Mouse (Mus musculus): ENCODE measurements at regions not wholly inside any gene's neighbourhood (a gene's known extent, or its start where the extent isn't known, plus 50 kb on each side); places are given as distances from the start of the nearest gene placed in this dataset.

DNA sequence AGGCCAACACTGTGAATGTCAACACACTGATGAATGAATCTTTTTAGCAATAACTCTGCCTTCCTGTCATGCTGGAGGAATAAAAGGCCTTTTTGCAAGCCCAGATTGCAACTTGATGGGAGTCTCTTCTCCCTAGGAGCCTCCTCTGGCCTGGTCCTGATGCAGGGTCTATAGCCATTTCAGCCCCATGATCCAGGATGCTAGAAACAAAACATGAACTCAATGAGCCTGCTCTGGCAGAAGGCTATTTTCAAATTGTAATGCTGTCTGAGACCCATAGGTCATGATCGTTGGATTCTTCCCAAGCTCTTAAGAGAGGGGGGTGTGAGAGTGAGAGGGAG lies 352.1 kb downstream of the Plekhb2 start:
- no peak overlapping the region for H3K4me3 ChIP-seq (ENCODE audit: control insufficient read depth in 1 of 2, insufficient read depth in 1 of 2, low read depth in 2 of 2, low read length in 2 of 2)
- H3K9ac ChIP-seq (ENCODE audit: control insufficient read depth, low read depth, low read length, poor library complexity, severe bottlenecking): no peak overlapping the region
- no peaks in the 10 kb centered on the region for H3K9me3 ChIP-seq (replicated peaks; ENCODE audit: insufficient read depth, low read length)
- H3K27ac ChIP-seq (ENCODE audit: control insufficient read depth, low read depth, low read length): no peak overlapping the region
- H3K27me3 ChIP-seq (ENCODE audit: control insufficient read depth in 1 of 2, insufficient read depth in 2 of 2, low read length in 2 of 2): no peaks in the 10 kb centered on the region
- no peaks in the 10 kb centered on the region for H3K4me1 ChIP-seq (ENCODE audit: control insufficient read depth in 1 of 2, insufficient read depth in 2 of 2, low read length in 2 of 2)
- H3K36me3 ChIP-seq (ENCODE audit: control insufficient read depth in 1 of 2, insufficient read depth in 2 of 2, low read length in 2 of 2): no peaks in the 10 kb centered on the region
- no peak for DNase-seq (ENCODE audit: low read depth, low spot score)
- TF ChIP-seq USF1 (IDR thresholded peaks at IDR 0.05; ENCODE audit: low read depth, low read length) (no peak), BHLHE40 (IDR thresholded peaks at IDR 0.05; ENCODE audit: borderline replicate concordance, low read depth, low read length) (no peak), MAFK (IDR thresholded peaks at IDR 0.05; ENCODE audit: borderline replicate concordance, low read depth, low read length) (no peak), RAD21 (IDR thresholded peaks at IDR 0.05; ENCODE audit: low read depth, low read length) (no peak), MYC (IDR thresholded peaks at IDR 0.05; ENCODE audit: low read depth, low read length) (no peak), SIN3A (IDR thresholded peaks at IDR 0.05; ENCODE audit: low read length) (no peak), NRF1 (IDR thresholded peaks at IDR 0.05; ENCODE audit: insufficient read depth, low read depth, low read length, poor library complexity, severe bottlenecking) (no peak), ETS1 (IDR thresholded peaks at IDR 0.05; ENCODE audit: low read depth, low read length) (no peak), GABPA (IDR thresholded peaks at IDR 0.05; ENCODE audit: low read depth, low read length) (no peak), ZMIZ1 (IDR thresholded peaks at IDR 0.05; ENCODE audit: low read depth, low read length) (no peak), SMC3 (IDR thresholded peaks at IDR 0.05; ENCODE audit: low read depth, low read length) (no peak), NELFE (IDR thresholded peaks at IDR 0.05; ENCODE audit: low read depth, low read length) (no peak), MAX (IDR thresholded peaks at IDR 0.05; ENCODE audit: low read length) (no peak), ZNF384 (IDR thresholded peaks at IDR 0.05; ENCODE audit: low read depth, low read length) (no peak), TCF12 (IDR thresholded peaks at IDR 0.05; ENCODE audit: low read depth, low read length) (no peak), EP300 (IDR thresholded peaks at IDR 0.05; ENCODE audit: low read depth in 1 of 2, low read length in 2 of 2) (no peak), CTCF (IDR thresholded peaks at IDR 0.05 in 2 of 3, conservative IDR thresholded peaks at IDR 0.05 in 1 of 3; ENCODE audit: control insufficient read depth in 1 of 3, insufficient read depth in 1 of 3, low read depth in 2 of 3, low read length in 3 of 3, poor library complexity in 1 of 3, severe bottlenecking in 1 of 3) (no peak)
- H3K79me2 ChIP-seq (ENCODE audit: control insufficient read depth, insufficient read depth, low read length, poor library complexity): no peaks in the 10 kb centered on the region

DNA sequence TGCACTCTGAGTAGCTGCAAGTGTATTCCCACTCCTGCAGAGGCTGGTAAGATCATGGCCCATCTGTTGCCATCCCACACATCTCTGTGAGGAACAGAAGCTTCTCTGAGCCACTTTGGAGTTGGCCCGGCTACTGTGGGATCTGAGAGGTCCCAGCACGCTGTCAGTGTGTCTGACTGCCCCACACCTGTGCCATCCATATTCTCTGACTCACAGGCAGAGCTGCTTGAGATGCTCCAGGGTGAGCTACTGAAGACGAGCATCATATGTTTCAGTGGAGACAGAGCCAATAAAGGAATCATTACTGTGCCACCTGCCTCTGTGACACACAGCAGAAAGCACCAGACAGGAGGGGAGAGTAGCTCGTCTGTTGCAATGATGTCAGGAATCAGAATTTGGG lies 352.8 kb downstream of the Plekhb2 start:
- no peaks in the 10 kb centered on the region for H3K4me1 ChIP-seq (ENCODE audit: control insufficient read depth in 1 of 2, insufficient read depth in 2 of 2, low read length in 2 of 2)
- no peak overlapping the region for H3K9ac ChIP-seq (ENCODE audit: control insufficient read depth, low read depth, low read length, poor library complexity, severe bottlenecking)
- no peak for DNase-seq (ENCODE audit: low read depth, low spot score)
- H3K36me3 ChIP-seq (ENCODE audit: control insufficient read depth in 1 of 2, insufficient read depth in 2 of 2, low read length in 2 of 2): no peaks in the 10 kb centered on the region
- no peaks in the 10 kb centered on the region for H3K79me2 ChIP-seq (ENCODE audit: control insufficient read depth, insufficient read depth, low read length, poor library complexity)
- H3K27me3 ChIP-seq (ENCODE audit: control insufficient read depth in 1 of 2, insufficient read depth in 2 of 2, low read length in 2 of 2): no peaks in the 10 kb centered on the region
- no peak for TF ChIP-seq SMC3 (IDR thresholded peaks at IDR 0.05; ENCODE audit: low read depth, low read length)
- no peak for TF ChIP-seq NRF1 (IDR thresholded peaks at IDR 0.05; ENCODE audit: insufficient read depth, low read depth, low read length, poor library complexity, severe bottlenecking)
- no peak for TF ChIP-seq GABPA (IDR thresholded peaks at IDR 0.05; ENCODE audit: low read depth, low read length)
- TF ChIP-seq NELFE (IDR thresholded peaks at IDR 0.05; ENCODE audit: low read depth, low read length): no peak
- no peak for TF ChIP-seq MYB (IDR thresholded peaks at IDR 0.05; ENCODE audit: low read depth, low read length)
- TF ChIP-seq EP300 (IDR thresholded peaks at IDR 0.05; ENCODE audit: low read depth in 1 of 2, low read length in 2 of 2): no peak
- no peak for TF ChIP-seq MYC (IDR thresholded peaks at IDR 0.05; ENCODE audit: low read depth, low read length)
- no peak for TF ChIP-seq TCF12 (IDR thresholded peaks at IDR 0.05; ENCODE audit: low read depth, low read length)
- no peak for TF ChIP-seq ZC3H11A (IDR thresholded peaks at IDR 0.05; ENCODE audit: low read depth, low read length)
- no peak for TF ChIP-seq ETS1 (IDR thresholded peaks at IDR 0.05; ENCODE audit: low read depth, low read length)
- no peak for TF ChIP-seq SIN3A (IDR thresholded peaks at IDR 0.05; ENCODE audit: low read length)
- no peak for TF ChIP-seq MAFK (IDR thresholded peaks at IDR 0.05; ENCODE audit: borderline replicate concordance, low read depth, low read length)
- no peak overlapping the region for H3K4me3 ChIP-seq (ENCODE audit: control insufficient read depth in 1 of 2, insufficient read depth in 1 of 2, low read depth in 2 of 2, low read length in 2 of 2)
- H3K27ac ChIP-seq (ENCODE audit: control insufficient read depth, low read depth, low read length): no peak overlapping the region
- H3K9me3 ChIP-seq (replicated peaks; ENCODE audit: insufficient read depth, low read length): no peaks in the 10 kb centered on the region
